ENCODE assay signal across 7 mouse cellular contexts in the genomic region with DNA sequence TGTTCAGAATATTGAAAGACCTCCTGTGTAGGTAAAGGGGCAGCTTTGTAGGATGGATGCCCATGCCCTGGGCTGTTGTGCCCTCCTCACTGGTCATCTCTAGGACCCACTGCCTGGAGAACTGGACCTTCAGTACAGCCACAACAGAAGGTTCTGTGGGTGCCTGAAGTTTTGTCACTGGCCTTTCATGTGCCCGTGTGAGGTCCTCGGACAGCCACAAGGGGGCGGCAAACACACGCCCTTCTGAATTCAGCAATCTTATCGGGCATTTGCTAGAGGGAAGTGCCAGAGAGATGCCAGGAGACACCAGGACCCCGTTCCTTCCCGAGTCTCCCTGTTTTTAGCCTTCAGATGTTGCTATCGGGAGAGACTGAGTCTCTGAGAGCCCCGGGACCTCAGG. TPM values are rescaled to one million over a fixed set of nuclear protein-coding genes. Genes with fewer than 3 reads are reported as not detected.
A peak's percentile ranks its signal among the peaks of the same experiment; 100 is the strongest.
DNase-seq lines count a peak whose midpoint lies in the region; ATAC-seq and TF ChIP-seq lines count a peak whose summit lies in the region.

No protein-coding gene starts in this region.

- TF ChIP-seq POLR2A in spleen, adult 2 months (IDR thresholded peaks at IDR 0.05; ENCODE audit: low read depth, low read length): no peak

- intact Hi-C loops in left cerebral cortex, postnatal 36 days (cut with DNase I): loop anchor here (2.0 kb wide), 1 partner anchor 51 kb away; no protein-coding TSS in a partner anchor

- TF ChIP-seq CTCF in Patski (IDR thresholded peaks at IDR 0.05): peak; percentile 89
- TF ChIP-seq CTCF in spleen, adult 2 months (IDR thresholded peaks at IDR 0.05; ENCODE audit: extremely low read depth, insufficient read depth, insufficient read length, insufficient replicate concordance): peak; percentile 95

- CTCF ChIA-PET in Patski (lab: Charles Lee): interaction anchor here (0.8 to 7.7 kb wide), 3 partner anchors 52 to 86 kb away, joined by 3 to 64 read pairs (median 3); no protein-coding TSS in a partner anchor

- DNase-seq in Patski (ENCODE audit: low read depth, low spot score): no peak
- DNase-seq in c-Kit-positive CD71-positive TER-119-positive erythroid progenitor cells, embryonic 14.5 days (ENCODE audit: low spot score): peak; percentile 79
- peak; percentile 69 for DNase-seq in forelimb bud, embryonic 11.5 days (ENCODE audit: low read depth, low spot score)
- peak; percentile 85 for DNase-seq in hindbrain, embryonic 14.5 days (ENCODE audit: low spot score)
- DNase-seq in left cerebral cortex, postnatal 36 days (ENCODE audit: low spot score in 2 of 2): peak; percentile 61 to 69
- peak; percentile 95 for DNase-seq in midbrain, embryonic 11.5 days (ENCODE audit: low spot score, missing footprints)
- DNase-seq in spleen, adult 2 months (ENCODE audit: low read depth in 1 of 2, low spot score in 2 of 2): peak; percentile 47 to 66

- no peak overlapping the region for H3K27ac ChIP-seq in hindbrain, embryonic 14.5 days
- H3K27ac ChIP-seq in midbrain, embryonic 11.5 days (ENCODE audit: low read depth, low read length): no peak overlapping the region
- no peak overlapping the region for H3K27ac ChIP-seq in spleen, adult 2 months (ENCODE audit: insufficient read depth, low read length)

- POLR2A ChIA-PET in Patski (lab: Charles Lee): no interaction called here

- H3K9me3 ChIP-seq in hindbrain, embryonic 14.5 days (ENCODE audit: control insufficient read depth, low read length): no peaks in the 10 kb centered on the region
- no peaks in the 10 kb centered on the region for H3K9me3 ChIP-seq in midbrain, embryonic 11.5 days (ENCODE audit: control insufficient read depth, low read length)

- no peak overlapping the region for H3K4me3 ChIP-seq in hindbrain, embryonic 14.5 days (replicated peaks; ENCODE audit: low read length)
- no peak overlapping the region for H3K4me3 ChIP-seq in midbrain, embryonic 11.5 days (ENCODE audit: low read depth, low read length)
- no peak overlapping the region for H3K4me3 ChIP-seq in spleen, adult 2 months (ENCODE audit: extremely low read depth, insufficient read depth, insufficient read length)

- no peak for ATAC-seq in Patski
- ATAC-seq in hindbrain, embryonic 14.5 days (ENCODE audit: low FRiP score): peak; percentile 37; the same call in 1 of the 2 replicates
- ATAC-seq in midbrain, embryonic 11.5 days (ENCODE audit: low FRiP score): no peak

- 0 out of 2 replicates have a peak overlapping the region, but pooled peaks have one; percentile 13 for H3K4me2 ChIP-seq in hindbrain, embryonic 14.5 days (replicated peaks)
- no peak overlapping the region for H3K4me2 ChIP-seq in midbrain, embryonic 11.5 days

- WGBS in hindbrain, embryonic 14.5 days: 3% methylated on average over 9 of the region's 9 CpGs
- 4% methylated on average over 9 of the region's 9 CpGs for WGBS in midbrain, embryonic 11.5 days
- 2% methylated on average over 9 of the region's 9 CpGs for WGBS in spleen, adult 2 months

- H3K27me3 ChIP-seq in Patski: peaks cover 6% of the 10 kb centered on the region
- H3K27me3 ChIP-seq in hindbrain, embryonic 14.5 days (ENCODE audit: control insufficient read depth, insufficient read depth, low read length): 0 out of 2 replicates have a peak, but pooled peaks cover 2% of the 10 kb centered on the region
- no peaks in the 10 kb centered on the region for H3K27me3 ChIP-seq in midbrain, embryonic 11.5 days (ENCODE audit: control insufficient read depth, insufficient read depth, low read length)
- H3K27me3 ChIP-seq in spleen, adult 2 months (ENCODE audit: control insufficient read depth, insufficient read depth, low read length): no peaks in the 10 kb centered on the region

- no peaks in the 10 kb centered on the region for H3K36me3 ChIP-seq in hindbrain, embryonic 14.5 days (replicated peaks; ENCODE audit: control insufficient read depth, insufficient read depth)
- no peaks in the 10 kb centered on the region for H3K36me3 ChIP-seq in midbrain, embryonic 11.5 days (ENCODE audit: control insufficient read depth, insufficient read depth, low read length)
- H3K36me3 ChIP-seq in spleen, adult 2 months (ENCODE audit: control insufficient read depth, insufficient read depth, low read length): peaks cover 14% of the 10 kb centered on the region

- H3K9ac ChIP-seq in hindbrain, embryonic 14.5 days: no peak overlapping the region
- H3K9ac ChIP-seq in midbrain, embryonic 11.5 days (ENCODE audit: low read length): no peak overlapping the region

- in situ Hi-C loops in Patski (cut with MboI; ENCODE audit: low pct_unique_long_range_greater_than_20kb): loop anchor here (5.0 kb wide), 1 partner anchor 245 kb away; no protein-coding TSS in a partner anchor

- H3K4me1 ChIP-seq in hindbrain, embryonic 14.5 days (replicated peaks; ENCODE audit: control insufficient read depth, insufficient read depth, low read length): no peaks in the 10 kb centered on the region
- H3K4me1 ChIP-seq in midbrain, embryonic 11.5 days (ENCODE audit: control insufficient read depth, insufficient read depth, low read length): no peaks in the 10 kb centered on the region
- H3K4me1 ChIP-seq in spleen, adult 2 months (ENCODE audit: control insufficient read depth, insufficient read depth, insufficient read length): no peaks in the 10 kb centered on the region

RNA-seq across cellular contexts. Expression of gene Ephx1, which starts 32.9 kb away (rescaled TPM):
- 10.9 TPM for polyA plus RNA-seq in Patski (2021)
- polyA plus RNA-seq in hindbrain, embryonic 14.5 days (2014; fragmentation: Nextera tagmentation; extraction: Ambion mirVana): 8.7 and 10.3 TPM in 2 replicates
- 10 to 100 TPM; 30.2 to 31.6 TPM for total RNA-seq in left cerebral cortex, postnatal 36 days (2021)
- polyA plus RNA-seq in midbrain, embryonic 11.5 days (2014; fragmentation: Nextera tagmentation; extraction: Ambion mirVana): 0.87 and 1.6 TPM in 2 replicates
- polyA plus RNA-seq in spleen, adult 2 months (2012; rRNA removed): 50.5 and 52.2 TPM in 2 replicates

RNA-seq across cellular contexts. Expression of gene Tmem63a, which starts 45.6 kb away (rescaled TPM):
- polyA plus RNA-seq in Patski (2021): 39.3 TPM
- polyA plus RNA-seq in hindbrain, embryonic 14.5 days (2014; fragmentation: Nextera tagmentation; extraction: Ambion mirVana): 1.5 and 1.6 TPM in 2 replicates
- 10 to 100 TPM; 13.8 to 20.6 TPM for total RNA-seq in left cerebral cortex, postnatal 36 days (2021)
- polyA plus RNA-seq in midbrain, embryonic 11.5 days (2014; fragmentation: Nextera tagmentation; extraction: Ambion mirVana): 2.4 and 2.5 TPM in 2 replicates
- polyA plus RNA-seq in spleen, adult 2 months (2012; rRNA removed): 38.6 and 42.5 TPM in 2 replicates

RNA-seq across cellular contexts. Expression of gene Lefty1, which starts 52.9 kb away (rescaled TPM):
- polyA plus RNA-seq in Patski (2021): 0.06 TPM
- 0.20 and 0.41 TPM in 2 replicates for polyA plus RNA-seq in hindbrain, embryonic 14.5 days (2014; fragmentation: Nextera tagmentation; extraction: Ambion mirVana)
- total RNA-seq in left cerebral cortex, postnatal 36 days (2021): under 1 TPM in 1 of 2 experiments, not detected in 1; 0.20 TPM
- 0.51 and 1.1 TPM in 2 replicates for polyA plus RNA-seq in midbrain, embryonic 11.5 days (2014; fragmentation: Nextera tagmentation; extraction: Ambion mirVana)
- polyA plus RNA-seq in spleen, adult 2 months (2012; rRNA removed): 10.9 and 16.8 TPM in 2 replicates

Comparison
In these comparisons a context has a peak if more than half of its experiments do, and no peak if none do; other contexts are left out.
1. RNA of gene Tmem63a, which starts 45.6 kb away (polyA plus RNA-seq): 38.6 to 42.5 TPM in spleen, adult 2 months and 39.3 TPM in Patski (single experiment); 2.4 to 2.5 TPM in midbrain, embryonic 11.5 days and 1.5 to 1.6 TPM in hindbrain, embryonic 14.5 days; every median in the first group is over 10 times any median in the second.